Mouse (Mus musculus) CH12.LX (cell line): ENCODE measurements at regions not wholly inside any gene's neighbourhood (a gene's known extent, or its start where the extent isn't known, plus 50 kb on each side); places are given as distances from the start of the nearest gene placed in this dataset.

ENCODE experiments used
- DNase-seq: peaks from one replicate; pipeline ENCODE4 v3.0.0-alpha.2; 2013; ENCODE audit errors: extremely low read depth
- H3K27ac ChIP-seq: 2 replicates; pipeline ENCODE4 v1.5.1; 2012; ENCODE audit warnings: low read depth, mild to moderate bottlenecking, control low read depth, moderate library complexity; ENCODE audit not compliant: insufficient read depth
- H3K27me3 ChIP-seq: replicated peaks from 2 replicates; pipeline ENCODE3; 2012; ENCODE audit warnings: inconsistent platforms
- H3K36me3 ChIP-seq, 2 experiments: replicated peaks in 1 of 2; 2 replicates each; pipeline versions ENCODE3 to v1.6.1; 2012; ENCODE audit warnings: inconsistent platforms in 1 of 2, low read length in 1 of 2, mild to moderate bottlenecking in 1 of 2, mixed read lengths in 1 of 2, moderate library complexity in 1 of 2; ENCODE audit not compliant: control insufficient read depth in 1 of 2, insufficient read depth in 1 of 2
- H3K4me1 ChIP-seq, 2 experiments: 2 replicates each; pipeline ENCODE4 v1.6.1; 2012; ENCODE audit warnings: inconsistent platforms in 1 of 2, moderate library complexity in 1 of 2; ENCODE audit not compliant: insufficient read depth in 2 of 2, control insufficient read depth in 1 of 2
- H3K4me2 ChIP-seq: 2 replicates; pipeline ENCODE4 v1.6.1; 2012; ENCODE audit warnings: low read depth, mild to moderate bottlenecking, control low read depth; ENCODE audit not compliant: poor library complexity, insufficient read depth, severe bottlenecking
- H3K4me3 ChIP-seq, 3 experiments: fragments of 150-350 bp in 1 of 3; sonication (generic) in 1 of 3; replicated peaks in 1 of 3; 2 replicates each; pipeline versions ENCODE3 to v1.5.1; 2011 to 2012; ENCODE audit warnings: low read depth in 2 of 3, low read length in 2 of 3, mild to moderate bottlenecking in 2 of 3, moderate library complexity in 2 of 3, control low read depth in 1 of 3, improper control_type of control experiment in 1 of 3, inconsistent platforms in 1 of 3, mixed read lengths in 1 of 3; ENCODE audit not compliant: poor library complexity in 1 of 3
- H3K79me2 ChIP-seq: replicated peaks from 2 replicates; pipeline ENCODE4 v1.6.1; 2012; ENCODE audit warnings: mild to moderate bottlenecking, moderate library complexity; ENCODE audit not compliant: control insufficient read depth, poor library complexity, insufficient read depth, severe bottlenecking; ENCODE audit errors: extremely low read depth
- H3K9ac ChIP-seq: 2 replicates; pipeline ENCODE4 v1.6.1; 2012; ENCODE audit warnings: low read depth, mild to moderate bottlenecking, control low read depth, moderate library complexity; ENCODE audit not compliant: insufficient read depth
- H3K9me3 ChIP-seq: replicated peaks from 2 replicates; pipeline ENCODE3; 2012; ENCODE audit warnings: low read length, inconsistent platforms, mixed read lengths
- CTCF ChIP-seq, 2 experiments: IDR thresholded peaks in 1 of 2; conservative IDR thresholded peaks in 1 of 2; 2 replicates each; pipeline ENCODE4 v1.5.1; 2011 to 2012; ENCODE audit warnings: low read depth in 2 of 2, low read length in 2 of 2, improper control_type of control experiment in 1 of 2, inconsistent platforms in 1 of 2, mild to moderate bottlenecking in 1 of 2, moderate library complexity in 1 of 2
- E2F4 ChIP-seq: IDR thresholded peaks from 2 replicates; pipeline ENCODE4 v1.6.1; 2011; ENCODE audit warnings: low read depth, low read length, improper control_type of control experiment; ENCODE audit not compliant: insufficient replicate concordance
- ELF1 ChIP-seq: IDR thresholded peaks from 2 replicates; pipeline ENCODE4 v1.6.1; 2014; ENCODE audit warnings: low read depth, mild to moderate bottlenecking, inconsistent platforms, low read length, improper control_type of control experiment
- EP300 ChIP-seq: IDR thresholded peaks from 2 replicates; pipeline ENCODE4 v1.6.1; 2011; ENCODE audit warnings: low read length, improper control_type of control experiment
- ETS1 ChIP-seq: conservative IDR thresholded peaks from 2 replicates; pipeline ENCODE4 v1.6.1; 2012; ENCODE audit warnings: low read depth, mild to moderate bottlenecking, inconsistent platforms, low read length, improper control_type of control experiment, moderate library complexity
- GABPA ChIP-seq: IDR thresholded peaks from 2 replicates; pipeline ENCODE4 v1.6.1; 2012; ENCODE audit warnings: low read depth, low read length, improper control_type of control experiment, inconsistent platforms; ENCODE audit not compliant: insufficient replicate concordance
- IRF4 ChIP-seq: IDR thresholded peaks from 2 replicates; pipeline ENCODE4 v1.6.1; 2014; ENCODE audit warnings: low read depth, mild to moderate bottlenecking, inconsistent platforms, low read length, improper control_type of control experiment
- KAT2A ChIP-seq: IDR thresholded peaks from 2 replicates; pipeline ENCODE4 v1.6.1; 2012; ENCODE audit warnings: low read length, improper control_type of control experiment, inconsistent platforms; ENCODE audit not compliant: insufficient replicate concordance
- MAZ ChIP-seq: IDR thresholded peaks from 2 replicates; pipeline ENCODE4 v1.6.1; 2012; ENCODE audit warnings: low read depth, mild to moderate bottlenecking, inconsistent platforms, low read length, improper control_type of control experiment, moderate library complexity
- MEF2A ChIP-seq: IDR thresholded peaks from 2 replicates; pipeline ENCODE4 v1.6.1; 2014; ENCODE audit warnings: low read depth, mild to moderate bottlenecking, inconsistent platforms, low read length, improper control_type of control experiment, borderline replicate concordance
- NELFE ChIP-seq: IDR thresholded peaks from 2 replicates; pipeline ENCODE4 v1.6.1; 2011; ENCODE audit warnings: low read depth, low read length, improper control_type of control experiment
- NRF1 ChIP-seq: IDR thresholded peaks from 2 replicates; pipeline ENCODE4 v1.6.1; 2014; ENCODE audit warnings: low read depth, mild to moderate bottlenecking, inconsistent platforms, low read length, improper control_type of control experiment, moderate library complexity
- PAX5 ChIP-seq: IDR thresholded peaks from 2 replicates; pipeline ENCODE4 v1.6.1; 2012; ENCODE audit warnings: low read length, inconsistent platforms, mixed read lengths
- POLR2A ChIP-seq: IDR thresholded peaks from 2 replicates; pipeline ENCODE4 v1.6.1; 2011; ENCODE audit warnings: low read depth, mild to moderate bottlenecking, improper control_type of control experiment, low read length
- RAD21 ChIP-seq: IDR thresholded peaks from 2 replicates; pipeline ENCODE4 v1.6.1; 2011; ENCODE audit warnings: low read depth, mild to moderate bottlenecking, low read length, improper control_type of control experiment, moderate library complexity
- RCOR1 ChIP-seq: conservative IDR thresholded peaks from 2 replicates; pipeline ENCODE4 v1.6.1; 2012; ENCODE audit warnings: low read depth, mild to moderate bottlenecking, inconsistent platforms, low read length, improper control_type of control experiment
- SIN3A ChIP-seq: IDR thresholded peaks from 2 replicates; pipeline ENCODE4 v1.6.1; 2012; ENCODE audit warnings: low read length, improper control_type of control experiment, inconsistent platforms
- TCF12 ChIP-seq: IDR thresholded peaks from 2 replicates; pipeline ENCODE4 v1.6.1; 2014; ENCODE audit warnings: low read depth, mild to moderate bottlenecking, inconsistent platforms, low read length, improper control_type of control experiment
- UBTF ChIP-seq: IDR thresholded peaks from 2 replicates; pipeline ENCODE4 v1.6.1; 2012; ENCODE audit warnings: low read depth, mild to moderate bottlenecking, inconsistent platforms, low read length, improper control_type of control experiment, moderate library complexity
- ZNF384 ChIP-seq: IDR thresholded peaks from 2 replicates; pipeline ENCODE4 v1.6.1; 2012; ENCODE audit warnings: low read depth, low read length, improper control_type of control experiment, inconsistent platforms
- dilution Hi-C: fragments of 300-500 bp; cut with MboI; formaldehyde crosslinking; loops from 2 replicates; pipeline ENCODE4 v1.14.3; 2020; ENCODE audit warnings: low sequenced_read_pairs; ENCODE audit not compliant: extremely low pct_unique_long_range_greater_than_20kb, extremely low pct_ligation_motif_present
- in situ Hi-C: fragments of 300-500 bp; cut with MboI; formaldehyde crosslinking; loops from 3 replicates; pipeline ENCODE4 v1.14.3; 2019; ENCODE audit warnings: low sequenced_read_pairs, low pct_ligation_motif_present, low pct_unique_long_range_greater_than_20kb, mixed read lengths

DNA sequence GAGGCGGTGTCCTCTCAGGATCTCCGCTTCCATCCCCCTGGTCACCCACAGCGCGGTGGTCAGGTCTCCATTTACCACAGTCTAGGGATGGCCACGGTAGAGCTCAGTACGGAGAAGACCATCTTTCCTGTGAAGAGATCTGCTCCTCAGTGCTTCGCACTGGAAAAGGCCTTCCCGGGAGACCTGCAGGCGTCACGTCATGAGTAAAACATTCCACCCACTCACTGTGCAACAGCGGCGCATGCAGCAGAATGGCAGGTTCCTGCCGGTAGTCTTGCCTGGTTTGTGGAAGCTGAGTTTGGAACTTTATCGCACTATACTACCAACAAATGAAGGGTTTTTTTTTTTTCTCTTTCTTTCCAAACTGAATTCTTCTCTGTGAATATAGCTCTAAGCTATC lies 156.1 kb upstream of the Prickle1 start:
- dilution Hi-C loops (no loop called here), in situ Hi-C loops (no loop called here)
- no peak for DNase-seq
- TF ChIP-seq RCOR1 = no peak
- TF ChIP-seq POLR2A = no peak
- TF ChIP-seq NRF1 = no peak
- peaks cover 22% of the 10 kb centered on the region for H3K9me3 ChIP-seq
- H3K4me1 ChIP-seq = no peaks in the 10 kb centered on the region
- H3K9ac ChIP-seq = no peak overlapping the region
- no peak overlapping the region for H3K4me3 ChIP-seq
- H3K27me3 ChIP-seq = no peaks in the 10 kb centered on the region
- H3K4me2 ChIP-seq = no peak overlapping the region
- H3K36me3 ChIP-seq = no peaks in the 10 kb centered on the region
- no peaks in the 10 kb centered on the region for H3K79me2 ChIP-seq
- no peak overlapping the region for H3K27ac ChIP-seq

DNA sequence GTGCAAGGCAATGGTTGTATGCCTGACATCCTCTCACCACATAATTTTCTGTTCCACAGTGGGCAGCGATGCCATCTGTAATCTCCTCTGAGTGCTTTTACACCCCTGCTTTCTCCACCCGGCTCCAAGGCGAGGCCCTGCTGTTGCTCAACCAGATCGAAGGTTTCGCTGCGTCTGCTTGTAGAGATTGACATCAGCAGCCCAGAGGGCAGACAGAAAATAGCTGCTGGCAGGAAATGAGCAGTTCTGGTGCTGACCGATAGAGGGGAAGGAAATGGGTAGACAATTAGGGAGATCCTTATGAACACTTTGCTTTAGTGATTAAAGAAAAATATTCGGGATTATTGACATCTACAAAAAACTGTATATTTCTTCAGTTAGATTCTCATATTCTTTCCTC lies 155.3 kb upstream of the Prickle1 start:
- dilution Hi-C loops (no loop called here), in situ Hi-C loops (no loop called here)
- no peaks in the 10 kb centered on the region for H3K4me1 ChIP-seq
- H3K27ac ChIP-seq = no peak overlapping the region
- peaks cover 19% of the 10 kb centered on the region for H3K9me3 ChIP-seq
- no peak overlapping the region for H3K4me2 ChIP-seq
- H3K79me2 ChIP-seq = no peaks in the 10 kb centered on the region
- H3K27me3 ChIP-seq = no peaks in the 10 kb centered on the region
- H3K4me3 ChIP-seq = no peak overlapping the region
- TF ChIP-seq PAX5 = no peak
- TF ChIP-seq CTCF (conservative IDR thresholded peaks at IDR 0.05 in 1 of 2, IDR thresholded peaks at IDR 0.05 in 1 of 2; ENCODE audit: low read depth in 2 of 2, low read length in 2 of 2) = peak; percentile 14 to 23; a peak in 2 of 4 replicates
- peak; percentile 44 for DNase-seq
- H3K9ac ChIP-seq = no peak overlapping the region
- H3K36me3 ChIP-seq = no peaks in the 10 kb centered on the region

DNA sequence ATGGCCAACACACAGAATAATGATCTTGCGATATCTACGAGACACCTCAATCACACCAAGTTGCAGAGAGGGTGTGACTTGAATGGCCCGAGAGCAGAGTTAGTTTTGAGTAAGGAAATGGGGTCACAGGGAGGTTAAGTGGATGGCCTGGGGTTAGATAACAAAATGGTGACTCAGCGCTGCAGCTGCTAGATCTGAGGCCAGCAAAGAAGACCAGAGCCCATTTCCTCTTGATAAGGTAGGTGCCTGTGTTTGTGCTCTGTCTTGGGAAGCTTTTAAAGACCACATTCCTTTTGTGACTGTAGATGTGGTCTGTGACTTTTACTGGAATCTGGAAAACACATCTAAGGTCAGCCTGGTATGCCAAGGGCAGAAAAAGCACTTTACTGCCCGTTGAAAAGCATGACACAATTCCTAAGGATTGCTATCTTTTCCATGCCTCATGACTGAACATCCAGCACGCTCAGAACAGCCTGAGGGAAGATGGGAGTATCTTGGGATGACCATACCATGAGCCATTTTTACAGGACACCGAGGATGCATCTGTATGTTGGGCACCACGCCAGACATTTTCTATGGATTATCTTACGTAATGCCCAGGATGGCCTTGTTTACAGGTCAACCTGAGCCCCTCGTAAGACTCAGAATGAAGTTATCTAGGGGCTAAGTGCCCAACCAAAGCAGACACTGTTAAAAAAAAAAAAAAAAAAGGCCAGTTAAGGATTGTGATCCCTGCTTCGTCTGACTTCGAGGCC lies 148.7 kb upstream of the Prickle1 start:
- Histone ChIP-seq H3K79me2 (no peaks in the 10 kb centered on the region), H3K9ac (no peak overlapping the region), H3K27me3 (no peaks in the 10 kb centered on the region), H3K36me3 (no peaks in the 10 kb centered on the region), H3K4me2 (no peak overlapping the region), H3K4me1 (no peaks in the 10 kb centered on the region), H3K27ac (no peak overlapping the region), H3K4me3 (no peak overlapping the region), H3K9me3 (peaks cover 22% of the 10 kb centered on the region)
- in situ Hi-C loops (loop anchor here (25.0 kb wide), 1 partner anchor 468 kb away; no protein-coding TSS in a partner anchor), dilution Hi-C loops (no loop called here)
- TF ChIP-seq GABPA (no peak), NELFE (no peak), UBTF (no peak), ZNF384 (no peak), IRF4 (no peak), RCOR1 (no peak), RAD21 (no peak), MAZ (no peak), ELF1 (no peak), KAT2A (no peak), EP300 (no peak), ETS1 (no peak), E2F4 (no peak), SIN3A (no peak), TCF12 (no peak), MEF2A (no peak)
- DNase-seq = no peak
